In genomic region chr13:24750807-24751206, GRCm38 (mm10) we compare ENCODE assay signal across 22 mouse cellular contexts. TPM values are rescaled to one million over a fixed set of nuclear protein-coding genes. Genes with fewer than 3 reads are reported as not detected.
DNase-seq lines count a peak whose midpoint lies in the region; ATAC-seq and TF ChIP-seq lines count a peak whose summit lies in the region.
"Had no signal": no experiment of that assay in that cellular context is flagged by ENCODE, and none has a peak within 500 bp of the region (broad histone marks: within the 10 kb centered on the region; RNA-seq: fewer than 3 reads in every experiment).

No protein-coding gene starts in this region.

- peak; percentile 54; the same call in 1 of the 2 replicates for ATAC-seq in frontal cortex, adult (ENCODE audit: low TSS enrichment)
- ATAC-seq in Patski, result peak; percentile 60
- ATAC-seq: forebrain, embryonic 14.5 days; forebrain, embryonic 16.5 days had no signal

- POLR2A ChIA-PET in Patski (lab: Charles Lee), result no interaction called here

- in situ Hi-C loops in Patski (cut with MboI; ENCODE audit: low pct_unique_long_range_greater_than_20kb), result no loop called here

- CTCF ChIA-PET in Patski (lab: Charles Lee), result interaction anchor here (0.9 to 1.2 kb wide), 3 partner anchors 10 to 25 kb away, joined by 3 read pairs; partner anchors contain the start of gene Armh2

- no peak for DNase-seq in frontal cortex, postnatal 10 days (ENCODE audit: low spot score in 2 of 2)
- DNase-seq in Patski (ENCODE audit: low read depth, low spot score), result no peak
- peak; percentile 19 for DNase-seq in R1 (ENCODE audit: low read depth, low spot score)
- DNase-seq in lung, adult 18-20 months, result no peak
- DNase-seq: adrenal gland, adult 2 months; adrenal gland, postnatal 10 days; adrenal gland, postnatal 25 days; cerebellum, adult 11 months; cerebellum, adult 18-20 months; cerebellum, adult 8-10 months; cerebellum, adult 9-11 months; cerebellum, postnatal 14 days; cerebellum, postnatal 36 days; embryo, embryonic 11 days had no signal

- H3K27me3 ChIP-seq in Patski, result no peaks in the 10 kb centered on the region
- H3K27me3 ChIP-seq: embryonic facial prominence, embryonic 13.5 days; embryonic facial prominence, embryonic 15.5 days had no signal

- no peak for TF ChIP-seq CTCF in Patski (IDR thresholded peaks at IDR 0.05)

RNA-seq across cellular contexts. Expression of gene Armh2, which starts 9.8 kb away (rescaled TPM):
- not detected for polyA plus RNA-seq in Patski (2021)
- polyA plus RNA-seq: adrenal gland, adult 2 months; C2C12; embryonic facial prominence, embryonic 11.5 days; embryonic facial prominence, embryonic 13.5 days; embryonic facial prominence, embryonic 15.5 days; erythroblast, embryonic 14.5 days; forebrain, embryonic 14.5 days had no signal

RNA-seq across cellular contexts. Expression of gene Gmnn, which starts 10.9 kb away (rescaled TPM):
- 61.1 TPM for polyA plus RNA-seq in Patski (2021)
- polyA plus RNA-seq: adrenal gland, adult 2 months had no signal

RNA-seq across cellular contexts. Expression of gene BC005537, which starts 50.6 kb away (rescaled TPM):
- polyA plus RNA-seq in Patski (2021), result 129 TPM
